Mouse (Mus musculus) liver, embryonic 14.5 days (tissue): Measurements from ENCODE around the gene Hnf1a. TPM values are rescaled to one million over a fixed set of nuclear protein-coding genes. Genes with fewer than 3 reads are reported as not detected.

Source experiments
- ATAC-seq: fragments of 200-750 bp; cut with Nextera tagmentation; 2 replicates; pipeline ENCODE4 v1.8.0; 2017; ENCODE audit warnings: moderate number of reproducible peaks, mild to moderate bottlenecking, moderate library complexity; ENCODE audit not compliant: insufficient read depth
- DNase-seq, 3 experiments: peaks; one replicate each; pipeline ENCODE4 v3.0.0-alpha.2; 2012 to 2013; ENCODE audit warnings: low read depth in 3 of 3, low spot score in 3 of 3
- H3K27ac ChIP-seq: fragments of 300-500 bp; sonication (generic); 2 replicates; pipeline ENCODE4 v1.5.1; 2014; ENCODE audit warnings: moderate library complexity, mild to moderate bottlenecking, control low read depth, inconsistent platforms
- H3K27me3 ChIP-seq: fragments of 300-500 bp; sonication (generic); 2 replicates; pipeline ENCODE4 v1.6.1; 2014; ENCODE audit warnings: mild to moderate bottlenecking, low read length, moderate library complexity; ENCODE audit not compliant: control insufficient read depth, insufficient read depth
- H3K36me3 ChIP-seq: fragments of 300-500 bp; sonication (generic); replicated peaks from 2 replicates; pipeline ENCODE4 v1.6.1; 2014; ENCODE audit warnings: low read depth; ENCODE audit not compliant: control insufficient read depth, insufficient read depth
- H3K4me1 ChIP-seq, 2 experiments: fragments of 200-500 bp in 1 of 2; fragments of 300-500 bp in 1 of 2; sonication (generic) in 1 of 2; replicated peaks; 2 replicates each; pipeline ENCODE4 v1.6.1; 2012 to 2014; ENCODE audit warnings: antibody characterized with exemption in 1 of 2, inconsistent platforms in 1 of 2, low read length in 1 of 2; ENCODE audit not compliant: control insufficient read depth in 2 of 2, insufficient read depth in 2 of 2
- H3K4me2 ChIP-seq: fragments of 300-500 bp; sonication (generic); 2 replicates; pipeline ENCODE4 v1.6.1; 2014; ENCODE audit warnings: low read depth, mild to moderate bottlenecking, control low read depth, moderate library complexity
- H3K4me3 ChIP-seq, 2 experiments: fragments of 200-500 bp in 1 of 2; fragments of 300-500 bp in 1 of 2; sonication (generic) in 1 of 2; 2 replicates each; pipeline ENCODE4 v1.5.1; 2012 to 2014; ENCODE audit warnings: low read depth in 2 of 2, low read length in 2 of 2, mild to moderate bottlenecking in 2 of 2, control low read depth in 1 of 2, inconsistent platforms in 1 of 2, moderate library complexity in 1 of 2; ENCODE audit not compliant: insufficient read depth in 1 of 2
- H3K9ac ChIP-seq: fragments of 300-500 bp; sonication (generic); replicated peaks from 2 replicates; pipeline ENCODE4 v1.6.1; 2014; ENCODE audit warnings: mild to moderate bottlenecking, control low read depth, moderate library complexity
- H3K9me3 ChIP-seq: fragments of 300-500 bp; sonication (generic); 2 replicates; pipeline ENCODE4 v1.6.1; 2016; ENCODE audit warnings: low read length, mixed read lengths; ENCODE audit not compliant: control insufficient read depth
- CTCF ChIP-seq: IDR thresholded peaks from 2 replicates; pipeline ENCODE4 v1.5.1; 2016; ENCODE audit warnings: antibody characterized with exemption, low read depth, control low read depth
- EP300 ChIP-seq: IDR thresholded peaks from 2 replicates; pipeline ENCODE4 v1.6.1; 2016; ENCODE audit warnings: antibody characterized with exemption, low read depth
- WGBS: fragments of 180-500 bp; shearing (Covaris S2); extraction: QIAGEN DNeasy Blood & Tissue Kit; methylation state at CpG from one replicate; pipeline ENCODE4 v1.1.7; 2014; ENCODE audit not compliant: insufficient replicate concordance; 5-methylcytosine and 5-hydroxymethylcytosine counted together
- polyA plus RNA-seq, 2 experiments: library from polyadenylated mRNA; depleted of rRNA in 1 of 2; stranded (reverse) in 1 of 2; unstranded in 1 of 2; fragments of >200 nt; fragmentation: Nextera tagmentation in 1 of 2; extraction: Ambion mirVana in 1 of 2; gene quantifications; 2 replicates each; pipeline versions ENCODE4 v1.2.1 to v1.2.3; 2012 to 2014

The Hnf1a gene
- polyA plus RNA-seq, 2 experiments = 1.2 to 1.5 TPM

- no peak overlapping the region for H3K9ac ChIP-seq
Measured at GRCm38 (mm10) chr5:115001464-115001863, 30.6 kb upstream of the Hnf1a start.

GRCm38 (mm10) chr5:115000503-115000902, 29.6 kb upstream of the Hnf1a start:
- 78% methylated on average over 2 of the region's 2 CpGs for WGBS
- no peak for ATAC-seq
- H3K27me3 ChIP-seq = peaks cover 3% of the 10 kb centered on the region
- no peak for DNase-seq
- peaks cover 0 to 4% of the 10 kb centered on the region in 2 experiments; a peak in 1 of 4 replicates for H3K4me1 ChIP-seq
- TF ChIP-seq EP300 (no peak), CTCF (no peak)
- H3K9ac ChIP-seq = no peak overlapping the region
- H3K4me3 ChIP-seq = no peak overlapping the region
- no peaks in the 10 kb centered on the region for H3K36me3 ChIP-seq
- no peaks in the 10 kb centered on the region for H3K9me3 ChIP-seq
- H3K4me2 ChIP-seq = no peak overlapping the region
- H3K27ac ChIP-seq = no peak overlapping the region

More at GRCm38 (mm10) chr5:115001464-115001863, 30.6 kb upstream of the Hnf1a start:
- Histone ChIP-seq H3K4me2 (no peak overlapping the region), H3K4me1 (peaks cover 0 to 4% of the 10 kb centered on the region in 2 experiments; a peak in 1 of 4 replicates), H3K36me3 (no peaks in the 10 kb centered on the region), H3K27me3 (peaks cover under 1% of the 10 kb centered on the region), H3K27ac (no peak overlapping the region), H3K4me3 (no peak overlapping the region), H3K9me3 (no peaks in the 10 kb centered on the region)
- DNase-seq (no peak), ATAC-seq (no peak)
- no peak for TF ChIP-seq EP300
- no peak for TF ChIP-seq CTCF
- 73% methylated on average over 8 of the region's 8 CpGs for whole genome bisulfite sequencing

- H3K4me2 ChIP-seq = no peak overlapping the region
- no peak overlapping the region for H3K4me3 ChIP-seq
- no peaks in the 10 kb centered on the region for H3K9me3 ChIP-seq
- no peaks in the 10 kb centered on the region for H3K4me1 ChIP-seq
- DNase-seq (no peak), ATAC-seq (no peak)
- no peak overlapping the region for H3K27ac ChIP-seq
- TF ChIP-seq EP300 = no peak
- no peak for TF ChIP-seq CTCF
- no peak overlapping the region for H3K9ac ChIP-seq
- H3K36me3 ChIP-seq = no peaks in the 10 kb centered on the region
- WGBS = 18% methylated on average over 6 of the region's 6 CpGs
- peaks cover 3% of the 10 kb centered on the region for H3K27me3 ChIP-seq
Measured at GRCm38 (mm10) chr5:114997327-114997726, 26.4 kb upstream of the Hnf1a start.

- H3K27me3 ChIP-seq = peaks cover 3% of the 10 kb centered on the region
- no peaks in the 10 kb centered on the region for H3K4me1 ChIP-seq
- DNase-seq (no peak), ATAC-seq (no peak)
- no peaks in the 10 kb centered on the region for H3K9me3 ChIP-seq
- 33% methylated on average over 16 of the region's 16 CpGs for WGBS
- TF ChIP-seq EP300 (no peak), CTCF (no peak)
- no peak overlapping the region for H3K4me3 ChIP-seq
- H3K27ac ChIP-seq = no peak overlapping the region
- H3K4me2 ChIP-seq = no peak overlapping the region
- no peaks in the 10 kb centered on the region for H3K36me3 ChIP-seq
- no peak overlapping the region for H3K9ac ChIP-seq
Measured at GRCm38 (mm10) chr5:114996447-114996846, 25.6 kb upstream of the Hnf1a start.

GRCm38 (mm10) chr5:114985074-114985473, 14.2 kb upstream of the Hnf1a start:
- Histone ChIP-seq H3K36me3 (no peaks in the 10 kb centered on the region), H3K4me2 (no peak overlapping the region), H3K4me1 (peaks cover 6 to 9% of the 10 kb centered on the region in 2 experiments; a peak in 3 of 4 replicates), H3K9me3 (no peaks in the 10 kb centered on the region), H3K9ac (no peak overlapping the region), H3K4me3 (no peak overlapping the region), H3K27ac (no peak overlapping the region), H3K27me3 (no peaks in the 10 kb centered on the region)
- TF ChIP-seq CTCF (no peak), EP300 (no peak)
- DNase-seq (no peak), ATAC-seq (no peak)
